Mouse (Mus musculus) embryonic fibroblast, embryonic 13.5 days (primary cell): ENCODE data around the gene Hsd17b1. TPM values are rescaled to one million over a fixed set of nuclear protein-coding genes. Genes with fewer than 3 reads are reported as not detected.

Experiments
- H3K27ac ChIP-seq: 2 replicates; pipeline ENCODE4 v1.5.1; 2012; ENCODE audit warnings: low read length, control low read depth, inconsistent platforms; ENCODE audit not compliant: insufficient read depth
- H3K4me1 ChIP-seq: 2 replicates; pipeline ENCODE4 v1.6.1; 2011; ENCODE audit warnings: low read length; ENCODE audit not compliant: control insufficient read depth, insufficient read depth
- H3K4me3 ChIP-seq: 2 replicates; pipeline ENCODE4 v1.5.1; 2011; ENCODE audit warnings: mild to moderate bottlenecking, control low read depth, low read length; ENCODE audit not compliant: insufficient read depth
- CTCF ChIP-seq: IDR thresholded peaks from 2 replicates; pipeline ENCODE4 v1.5.1; 2011; ENCODE audit warnings: mild to moderate bottlenecking, control low read depth, low read length, moderate library complexity, borderline replicate concordance; ENCODE audit not compliant: insufficient read depth
- POLR2A ChIP-seq: IDR thresholded peaks from 2 replicates; pipeline ENCODE4 v1.6.1; 2011; ENCODE audit warnings: low read depth, mild to moderate bottlenecking, control low read depth, low read length, moderate library complexity
- polyA plus RNA-seq: library from polyadenylated mRNA; stranded (reverse); fragments of >200 nt; gene quantifications from 2 replicates; pipeline ENCODE4 v1.2.4, GENCODE M21; 2011; ENCODE audit warnings: low read depth; ENCODE audit not compliant: missing spikeins, insufficient read length

Hsd17b1 gene
- polyA plus RNA-seq, 1 experiment: 5.2 TPM

DNA sequence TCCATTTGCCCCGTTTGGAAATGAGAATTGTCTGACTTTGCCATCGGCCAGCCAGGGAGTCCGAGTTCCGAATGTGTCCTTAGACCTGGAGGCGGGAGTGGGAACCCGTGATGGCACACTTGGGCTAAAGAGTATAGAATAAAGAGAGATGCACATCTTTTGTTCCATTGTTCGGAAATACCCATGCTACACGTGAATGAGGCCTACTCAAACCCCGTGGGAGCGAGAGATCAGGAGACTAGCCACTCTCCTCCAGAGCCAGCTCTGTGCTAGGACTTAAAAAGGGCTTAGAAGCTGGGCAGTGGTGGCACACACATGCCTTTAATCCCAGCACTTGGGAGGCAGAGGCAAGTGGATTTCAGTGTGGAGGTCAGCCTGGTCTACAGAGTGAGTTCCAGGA, 18.7 kb upstream of the Hsd17b1 start:
- no peak overlapping the region for H3K4me3 ChIP-seq
- peak overlapping the region; percentile 96 for H3K27ac ChIP-seq

GRCm38 (mm10) chr11:101060126-101060525, 18.1 kb upstream of the Hsd17b1 start:
- no peak overlapping the region for H3K4me3 ChIP-seq
- H3K4me1 ChIP-seq: peaks cover 32% of the 10 kb centered on the region
- TF ChIP-seq CTCF (no peak), POLR2A (0 out of 2 replicates have a peak, but pooled peaks have one; percentile 34)
- peak overlapping the region; percentile 96 for H3K27ac ChIP-seq

More for the DNA sequence above, 18.7 kb upstream of the Hsd17b1 start:
- H3K4me1 ChIP-seq: peaks cover 32% of the 10 kb centered on the region
- no peak for TF ChIP-seq POLR2A
- no peak for TF ChIP-seq CTCF

DNA sequence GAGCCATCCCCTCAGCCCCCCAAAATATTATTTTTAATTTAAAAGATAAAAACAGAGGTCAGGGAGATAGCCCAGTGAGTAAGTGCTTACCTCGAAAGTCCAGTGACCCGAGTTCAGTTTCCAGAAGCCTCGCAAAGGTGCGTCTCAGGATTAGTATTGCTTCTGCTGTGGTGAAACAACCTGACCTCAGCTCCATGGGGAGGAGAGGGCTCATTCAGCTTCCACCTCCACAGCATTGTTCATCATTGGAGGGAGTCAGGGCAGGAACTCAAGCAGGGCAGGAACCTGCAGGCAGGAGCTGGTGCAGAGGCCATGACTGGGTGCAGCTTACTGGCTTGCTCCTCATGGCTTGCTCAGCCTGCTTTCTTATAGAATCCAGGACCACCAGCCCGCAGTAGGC, 17.2 kb upstream of the Hsd17b1 start:
- peaks cover 32% of the 10 kb centered on the region for H3K4me1 ChIP-seq
- no peak for TF ChIP-seq CTCF
- no peak for TF ChIP-seq POLR2A
- no peak overlapping the region for H3K4me3 ChIP-seq
- peak overlapping the region; percentile 11; the same call in 1 of the 2 replicates for H3K27ac ChIP-seq

- Histone ChIP-seq H3K4me1 (peaks cover 27% of the 10 kb centered on the region), H3K27ac (peak overlapping the region; percentile 93), H3K4me3 (no peak overlapping the region)
- TF ChIP-seq CTCF (no peak), POLR2A (peak; percentile 40)
Measured at GRCm38 (mm10) chr11:101062165-101062884, 15.9 kb upstream of the Hsd17b1 start.

GRCm38 (mm10) chr11:101062971-101063675, 15.1 kb upstream of the Hsd17b1 start:
- Histone ChIP-seq H3K4me1 (peaks cover 26% of the 10 kb centered on the region), H3K4me3 (no peak overlapping the region), H3K27ac (peak overlapping the region; percentile 93)
- TF ChIP-seq CTCF (no peak), POLR2A (no peak)

DNA sequence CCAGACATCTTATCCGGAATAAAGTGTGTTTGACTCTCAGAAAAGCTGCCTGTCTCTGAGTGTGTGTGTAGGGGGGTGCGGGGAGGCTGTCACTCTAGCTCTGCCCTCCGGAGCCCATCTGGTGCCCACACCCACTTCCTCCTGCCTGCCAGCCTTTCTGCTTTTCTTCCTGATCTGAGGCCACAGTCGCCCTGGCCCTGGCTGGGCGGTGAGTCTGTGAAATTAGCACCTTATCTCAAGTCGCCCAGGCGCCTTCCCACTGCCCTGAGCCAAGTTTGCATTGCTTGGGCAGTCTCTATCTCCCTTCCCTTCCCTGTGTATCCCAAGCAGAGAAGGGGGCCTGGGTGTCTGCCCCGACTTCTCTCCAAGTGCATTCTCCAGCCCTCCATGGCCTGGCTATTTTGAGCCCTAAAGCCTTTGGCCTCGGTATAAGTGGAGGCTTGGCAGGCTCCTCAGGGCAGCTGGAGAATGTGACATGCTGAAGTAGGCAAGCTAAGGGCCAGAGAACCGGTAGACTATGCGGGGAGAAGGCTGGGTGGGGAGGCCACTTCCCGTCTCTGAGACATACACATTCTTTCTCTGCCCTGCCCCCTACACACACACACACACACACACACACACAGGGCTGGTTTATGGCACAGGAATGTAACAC, 14.4 kb upstream of the Hsd17b1 start:
- peak overlapping the region; percentile 93 for H3K27ac ChIP-seq
- H3K4me3 ChIP-seq: no peak overlapping the region
- TF ChIP-seq CTCF (no peak), POLR2A (no peak)
- H3K4me1 ChIP-seq: peaks cover 26% of the 10 kb centered on the region

DNA sequence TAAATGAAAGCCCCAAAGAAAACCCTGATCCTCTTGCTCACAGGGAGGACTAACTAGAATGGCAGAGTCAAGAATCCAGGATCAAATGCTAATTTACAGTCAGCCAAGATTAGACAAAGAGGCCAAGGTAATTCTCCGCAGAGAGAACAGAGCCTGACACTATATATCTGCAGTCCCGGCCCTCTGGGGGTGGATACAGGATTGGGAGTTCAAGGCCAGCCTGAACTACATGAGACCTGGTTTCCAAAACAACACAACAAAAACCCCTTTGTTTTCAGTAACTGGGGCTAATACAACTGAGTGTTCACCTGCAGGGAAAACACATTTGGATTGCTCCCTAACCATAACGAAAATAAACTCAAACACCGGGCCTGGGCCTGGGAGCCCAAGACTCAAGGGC, 13.7 kb upstream of the Hsd17b1 start:
- Histone ChIP-seq H3K27ac (peak overlapping the region; percentile 44), H3K4me3 (no peak overlapping the region), H3K4me1 (peaks cover 23% of the 10 kb centered on the region)
- no peak for TF ChIP-seq CTCF
- TF ChIP-seq POLR2A: no peak

DNA sequence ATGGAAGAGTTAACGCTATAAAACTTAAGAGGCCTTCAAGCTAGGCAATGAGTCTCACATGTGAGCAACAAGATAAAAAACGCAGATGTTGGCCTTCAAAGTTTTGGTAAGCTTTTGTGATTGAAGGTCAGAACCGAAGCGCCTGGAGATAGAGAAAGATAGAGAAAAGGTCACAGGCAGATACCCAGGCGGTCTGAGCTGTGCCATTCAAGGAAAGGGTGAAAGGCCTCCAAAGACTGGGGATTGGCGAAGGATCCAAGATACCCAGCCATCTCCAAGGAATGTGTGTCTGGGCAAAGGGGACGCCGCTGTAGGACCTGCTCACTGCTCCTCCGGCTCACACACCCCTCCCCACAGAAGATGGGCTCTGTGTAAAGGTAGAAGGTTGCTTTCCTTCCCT, 13.2 kb upstream of the Hsd17b1 start:
- TF ChIP-seq POLR2A: no peak
- TF ChIP-seq CTCF: no peak
- Histone ChIP-seq H3K27ac (no peak overlapping the region), H3K4me3 (no peak overlapping the region), H3K4me1 (peaks cover 19% of the 10 kb centered on the region)

DNA sequence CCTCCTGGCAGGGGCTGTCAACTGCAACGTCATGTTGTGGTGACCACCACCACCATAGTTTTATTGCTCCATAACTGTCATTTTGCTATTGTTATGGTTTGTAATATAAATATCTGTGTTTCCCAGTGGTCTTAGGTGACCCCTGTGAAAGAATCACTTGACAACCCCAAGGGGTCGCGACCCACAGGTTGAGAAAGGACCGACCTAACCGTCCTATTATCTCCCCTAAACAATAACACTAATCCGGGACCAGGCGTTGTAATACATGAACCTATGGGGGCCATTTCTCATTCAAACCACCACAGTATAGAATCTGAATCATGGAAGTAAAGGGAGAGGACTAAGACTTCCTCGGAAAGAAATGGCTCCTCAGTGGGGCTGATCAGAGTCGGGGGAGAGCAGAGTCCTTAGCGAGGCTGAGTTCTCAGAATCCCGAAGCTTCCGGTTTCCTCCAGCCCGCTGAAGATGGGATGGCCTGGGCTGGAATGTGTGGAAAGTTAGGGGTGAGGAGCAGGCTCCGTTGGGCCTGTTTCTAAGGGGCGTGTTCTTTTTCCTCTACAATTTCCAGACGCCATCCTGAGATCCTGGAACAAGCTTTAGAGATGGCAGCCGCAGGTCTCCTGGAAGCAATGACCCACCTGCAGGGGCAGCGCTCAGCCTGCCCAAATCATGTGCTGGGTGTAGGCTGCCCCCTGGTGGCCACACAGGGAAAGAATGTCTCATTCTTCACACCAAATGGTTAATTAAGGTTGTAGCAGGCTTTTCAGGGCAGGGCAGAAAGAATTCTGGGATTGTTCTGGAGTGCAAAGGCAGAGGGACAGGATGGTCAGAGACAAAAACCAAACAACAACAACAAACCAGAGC, 11.4 kb upstream of the Hsd17b1 start:
- H3K4me3 ChIP-seq: no peak overlapping the region; the same call in 1 of the 2 replicates
- H3K27ac ChIP-seq: no peak overlapping the region
- H3K4me1 ChIP-seq: peaks cover 14% of the 10 kb centered on the region
- TF ChIP-seq CTCF (peak; percentile 93), POLR2A (no peak)
